ENCODE assay signal across 12 mouse cellular contexts in the genomic region with DNA sequence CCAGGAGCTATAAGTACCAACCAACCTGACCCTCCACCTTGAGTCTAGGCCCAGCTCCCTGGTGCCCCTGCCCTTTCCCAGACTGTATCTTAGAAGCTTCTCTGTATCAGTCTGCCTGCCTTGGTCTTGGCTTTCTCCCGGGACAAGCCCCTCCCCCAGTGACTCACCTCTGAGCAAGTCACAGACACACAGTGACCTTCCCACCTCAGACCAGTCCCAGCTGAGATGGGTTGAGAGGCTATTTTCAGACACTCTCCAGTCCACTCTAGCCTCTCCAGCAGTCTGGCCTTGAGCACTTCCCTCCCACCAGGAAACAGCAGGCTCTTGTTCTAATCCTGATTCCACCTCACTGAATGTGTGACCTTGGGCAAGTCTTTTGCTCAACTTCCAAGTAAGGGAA. TPM values are rescaled to one million over a fixed set of nuclear protein-coding genes. Genes with fewer than 3 reads are reported as not detected.
DNase-seq lines count a peak whose midpoint lies in the region.
"Had no signal": no experiment of that assay in that cellular context is flagged by ENCODE, and none has a peak within 500 bp of the region (broad histone marks: within the 10 kb centered on the region; RNA-seq: fewer than 3 reads in every experiment).

No protein-coding gene starts in this region.

- peak; percentile 58 for DNase-seq in ovary, adult 18-20 months (ENCODE audit: low spot score)
- DNase-seq in ovary, postnatal 36 days (ENCODE audit: low spot score) = no peak
- peak; percentile 75 for DNase-seq in NIH3T3 (ENCODE audit: low read depth)
- peak; percentile 83 for DNase-seq in adrenal gland, postnatal 25 days
- DNase-seq in urinary bladder, postnatal 36 days (ENCODE audit: low spot score in 2 of 2) = peak; percentile 37 to 41
- no peak for DNase-seq in thymus, postnatal 25 days
- DNase-seq in hindbrain, embryonic 10.5 days (ENCODE audit: low spot score) = no peak
- DNase-seq: thymus, adult 2 months had no signal

- 88% methylated on average over 1 of the region's 1 CpGs for WGBS in hindbrain, embryonic 10.5 days

- no peaks in the 10 kb centered on the region for H3K27me3 ChIP-seq in hindbrain, embryonic 10.5 days (ENCODE audit: insufficient read depth, poor library complexity, severe bottlenecking)

- H3K27ac ChIP-seq in hindbrain, embryonic 10.5 days = no peak overlapping the region
- H3K27ac ChIP-seq: hindbrain, embryonic 14.5 days; layer of hippocampus, adult 2 months; liver, embryonic 14.5 days had no signal

- H3K9me3 ChIP-seq in hindbrain, embryonic 10.5 days = no peaks in the 10 kb centered on the region

- H3K4me3 ChIP-seq in hindbrain, embryonic 10.5 days = no peak overlapping the region
- H3K4me3 ChIP-seq: layer of hippocampus, adult 2 months had no signal

- peaks cover 86% of the 10 kb centered on the region for H3K4me1 ChIP-seq in hindbrain, embryonic 10.5 days (replicated peaks)

- H3K36me3 ChIP-seq in hindbrain, embryonic 10.5 days = peaks cover 65% of the 10 kb centered on the region

RNA-seq across cellular contexts. Expression of gene Zfp362, which starts 12.1 kb away (rescaled TPM):
- total RNA-seq in adrenal gland, postnatal 25 days (2021) = 30.3 and 38.6 TPM in 2 replicates
- polyA plus RNA-seq in hindbrain, embryonic 10.5 days (2016; fragmentation: Nextera tagmentation; extraction: Ambion mirVana) = 36.1 and 45.3 TPM in 2 replicates

RNA-seq across cellular contexts. Expression of gene A3galt2, which starts 38.5 kb away (rescaled TPM):
- 0.27 TPM in 1 of 2 replicates, not detected in the other for total RNA-seq in adrenal gland, postnatal 25 days (2021)
- 0.18 and 0.26 TPM in 2 replicates for polyA plus RNA-seq in hindbrain, embryonic 10.5 days (2016; fragmentation: Nextera tagmentation; extraction: Ambion mirVana)
- total RNA-seq: gastrocnemius, adult 18-20 months had no signal

Comparison
In these comparisons a context has a peak if more than half of its experiments do, and no peak if none do; other contexts are left out.
1. DNase-seq: peak in ovary, adult 18-20 months (single experiment), NIH3T3 (single experiment), adrenal gland, postnatal 25 days (single experiment) and urinary bladder, postnatal 36 days (2 of 2); none in ovary, postnatal 36 days (single experiment), thymus, postnatal 25 days (single experiment) and hindbrain, embryonic 10.5 days (single experiment).